Comparison of ENCODE assay signal across 15 mouse cellular contexts in the genomic region with DNA sequence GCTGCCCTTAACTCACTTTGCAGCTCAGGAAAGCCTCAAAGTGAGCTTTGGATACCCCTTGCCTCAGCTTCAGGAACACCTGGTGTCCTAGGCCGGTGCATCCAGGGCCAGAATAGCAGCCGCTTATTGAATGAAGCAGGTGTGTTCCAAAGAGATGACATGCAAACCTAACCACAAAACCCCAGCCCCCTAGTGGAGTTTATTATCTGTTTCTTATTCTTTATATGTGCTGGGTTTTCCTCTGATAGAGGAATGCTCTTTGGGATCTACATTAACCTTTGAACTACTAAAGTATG. TPM values are rescaled to one million over a fixed set of nuclear protein-coding genes. Genes with fewer than 3 reads are reported as not detected.
DNase-seq lines count a peak whose midpoint lies in the region; ATAC-seq lines count a peak whose summit lies in the region.
"Had no signal": no experiment of that assay in that cellular context is flagged by ENCODE, and none has a peak within 500 bp of the region (broad histone marks: within the 10 kb centered on the region; RNA-seq: fewer than 3 reads in every experiment).

No protein-coding gene starts in this region.

- peaks cover 17% of the 10 kb centered on the region for H3K4me1 ChIP-seq in forebrain, embryonic 15.5 days
- peaks cover 15% of the 10 kb centered on the region for H3K4me1 ChIP-seq in forebrain, embryonic 16.5 days (replicated peaks; ENCODE audit: control insufficient read depth, insufficient read depth, low read length)

- H3K9ac ChIP-seq in forebrain, embryonic 15.5 days (replicated peaks) = 0 out of 2 replicates have a peak overlapping the region, but pooled peaks have one; percentile 5
- no peak overlapping the region for H3K9ac ChIP-seq in forebrain, embryonic 16.5 days (replicated peaks; ENCODE audit: low read depth, low read length)
- H3K9ac ChIP-seq: embryonic facial prominence, embryonic 15.5 days; heart, embryonic 15.5 days; intestine, embryonic 15.5 days; liver, embryonic 15.5 days; stomach, embryonic 15.5 days had no signal

- no peak for ATAC-seq in forebrain, embryonic 15.5 days (replicated peaks)
- no peak for ATAC-seq in forebrain, embryonic 16.5 days
- ATAC-seq: intestine, embryonic 15.5 days; lung, postnatal 0 days had no signal

- no peaks in the 10 kb centered on the region for H3K36me3 ChIP-seq in forebrain, embryonic 15.5 days
- H3K36me3 ChIP-seq in forebrain, embryonic 16.5 days (ENCODE audit: control insufficient read depth, insufficient read depth) = no peaks in the 10 kb centered on the region
- H3K36me3 ChIP-seq: embryonic facial prominence, embryonic 15.5 days; heart, embryonic 15.5 days; intestine, embryonic 15.5 days; liver, embryonic 15.5 days; stomach, embryonic 15.5 days had no signal

- no peak overlapping the region for H3K4me2 ChIP-seq in forebrain, embryonic 15.5 days (replicated peaks)
- no peak overlapping the region for H3K4me2 ChIP-seq in forebrain, embryonic 16.5 days (ENCODE audit: low read length)

- H3K4me3 ChIP-seq in forebrain, embryonic 15.5 days = no peak overlapping the region
- no peak overlapping the region for H3K4me3 ChIP-seq in forebrain, embryonic 16.5 days (replicated peaks; ENCODE audit: low read length)
- H3K4me3 ChIP-seq: intestine, embryonic 15.5 days; liver, embryonic 15.5 days had no signal

- H3K27ac ChIP-seq in forebrain, embryonic 15.5 days (replicated peaks) = no peak overlapping the region
- no peak overlapping the region for H3K27ac ChIP-seq in forebrain, embryonic 16.5 days (ENCODE audit: low read length)
- H3K27ac ChIP-seq: embryonic facial prominence, embryonic 15.5 days; heart, embryonic 15.5 days; intestine, embryonic 15.5 days; liver, embryonic 15.5 days; stomach, embryonic 15.5 days had no signal

- DNase-seq in A20 (ENCODE audit: low read depth, low spot score) = peak; percentile 65
- peak; percentile 14 for DNase-seq in CD4-positive helper T cell, adult 2 months (ENCODE audit: low read depth, low spot score)
- peak; percentile 58 for DNase-seq in thymus, postnatal 0 days (ENCODE audit: low spot score)
- no peak for DNase-seq in layer of hippocampus, adult 18-20 months (ENCODE audit: low spot score in 2 of 2)
- no peak for DNase-seq in layer of hippocampus, adult 11-12 months (ENCODE audit: low spot score)
- DNase-seq: cerebellum, adult 11 months; gastrocnemius, postnatal 10 days had no signal

- no peaks in the 10 kb centered on the region for H3K9me3 ChIP-seq in forebrain, embryonic 15.5 days
- no peaks in the 10 kb centered on the region for H3K9me3 ChIP-seq in forebrain, embryonic 16.5 days (ENCODE audit: control insufficient read depth, low read length)
- H3K9me3 ChIP-seq: embryonic facial prominence, embryonic 15.5 days; heart, embryonic 15.5 days; intestine, embryonic 15.5 days; liver, embryonic 15.5 days; stomach, embryonic 15.5 days had no signal

- H3K27me3 ChIP-seq in forebrain, embryonic 15.5 days = no peaks in the 10 kb centered on the region
- H3K27me3 ChIP-seq in forebrain, embryonic 16.5 days (replicated peaks; ENCODE audit: control insufficient read depth, insufficient read depth, low read length) = no peaks in the 10 kb centered on the region
- H3K27me3 ChIP-seq: embryonic facial prominence, embryonic 15.5 days; intestine, embryonic 15.5 days; stomach, embryonic 15.5 days had no signal

- WGBS in forebrain, embryonic 15.5 days = 97% methylated on average over 2 of the region's 2 CpGs
- 96% methylated on average over 2 of the region's 2 CpGs for WGBS in forebrain, embryonic 16.5 days

RNA-seq across cellular contexts. Expression of a gene that starts 1.6 kb away (rescaled TPM):
- 30.7 and 35.3 TPM in 2 replicates for polyA plus RNA-seq in forebrain, embryonic 15.5 days (2015; fragmentation: Nextera tagmentation; extraction: Ambion mirVana)
- polyA plus RNA-seq in forebrain, embryonic 16.5 days (2015; fragmentation: Nextera tagmentation; extraction: Ambion mirVana) = 33.7 and 38.2 TPM in 2 replicates
- polyA plus RNA-seq in thymus, postnatal 0 days (2015; fragmentation: Nextera tagmentation; extraction: Ambion mirVana) = 50.9 and 61.9 TPM in 2 replicates
- total RNA-seq in layer of hippocampus, adult 18-20 months (2021) = 10 to 100 TPM; 18.5 to 19.6 TPM

RNA-seq across cellular contexts. Expression of a gene that starts 58.6 kb away (rescaled TPM):
- polyA plus RNA-seq in forebrain, embryonic 15.5 days (2015; fragmentation: Nextera tagmentation; extraction: Ambion mirVana) = 24.2 and 26.0 TPM in 2 replicates
- polyA plus RNA-seq in forebrain, embryonic 16.5 days (2015; fragmentation: Nextera tagmentation; extraction: Ambion mirVana) = 26.5 and 26.9 TPM in 2 replicates
- 30.2 and 30.4 TPM in 2 replicates for polyA plus RNA-seq in thymus, postnatal 0 days (2015; fragmentation: Nextera tagmentation; extraction: Ambion mirVana)
- 10 to 100 TPM; 14.7 to 17.7 TPM for total RNA-seq in layer of hippocampus, adult 18-20 months (2021)

Comparison
In these comparisons a context has a peak if more than half of its experiments do, and no peak if none do; other contexts are left out.
1. DNase-seq: peak in A20 (single experiment), CD4-positive helper T cell, adult 2 months (single experiment) and thymus, postnatal 0 days (single experiment); none in layer of hippocampus, adult 18-20 months (0 of 2) and layer of hippocampus, adult 11-12 months (single experiment).